Mouse (Mus musculus) cerebellum, adult 2 months (tissue): ENCODE measurements around the gene Smurf2.

Experiments used
- CTCF ChIP-seq: fragments of 200-500 bp; IDR thresholded peaks from 2 replicates; pipeline ENCODE4 v1.5.1; 2011; ENCODE audit warnings: low read depth, mild to moderate bottlenecking, control low read depth, low read length, moderate library complexity, borderline replicate concordance; ENCODE audit not compliant: insufficient read depth
- POLR2A ChIP-seq: fragments of 200-500 bp; IDR thresholded peaks from 2 replicates; pipeline ENCODE4 v1.6.1; 2011; ENCODE audit warnings: low read length, control low read depth, borderline replicate concordance; ENCODE audit not compliant: insufficient read depth

GRCm38 (mm10) chr11:106896561-106897168 lies 23.9 kb downstream of the Smurf2 start:
- TF ChIP-seq CTCF (no peak), POLR2A (no peak)
